Mouse (Mus musculus) urinary bladder, adult 2 months (tissue): ENCODE results near the gene Ccdc117. TPM values are rescaled to one million over a fixed set of nuclear protein-coding genes. Genes with fewer than 3 reads are reported as not detected.
"Not testable (repeated sequence)": the region's sequence is repeated elsewhere in the genome, so short reads cannot be mapped to it uniquely, and the experiment has no call there.

Experiments used
- DNase-seq: peaks from one replicate; pipeline ENCODE4 v3.0.0; 2022; ENCODE audit warnings: low spot score
- polyA plus RNA-seq: library from polyadenylated mRNA; depleted of rRNA; stranded (reverse); fragments of >200 nt; gene quantifications from 2 replicates; pipeline ENCODE4 v1.2.3, GENCODE M21; 2012; rRNA removed

Ccdc117 gene
- polyA plus RNA-seq, result 12.8 and 13.5 TPM in 2 replicates

- peak; percentile 73 for DNase-seq
Measured at GRCm38 (mm10) chr11:5541799-5542481, at the start of gene Ccdc117. Ccdc117 (minus strand) TSS chr11:5542187.

DNA sequence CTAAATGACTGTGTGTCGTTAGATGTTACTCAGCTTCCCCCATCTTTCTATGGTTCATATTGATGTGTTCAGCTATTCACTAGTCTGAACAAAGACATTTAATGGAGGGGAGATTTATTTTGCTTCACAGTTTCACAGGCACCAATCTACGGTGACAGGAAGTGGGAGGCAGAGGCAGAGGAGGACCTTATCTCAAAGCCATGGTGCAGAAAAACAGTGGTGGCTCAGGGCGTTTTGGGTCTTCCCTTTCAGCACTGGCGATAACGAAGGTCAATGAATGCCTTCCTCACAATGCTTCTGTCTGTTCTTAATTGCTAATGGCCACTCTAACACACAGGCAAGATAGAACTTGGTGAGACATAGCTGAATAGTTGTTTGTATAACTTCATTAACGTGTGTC is 33.1 kb upstream of the Ccdc117 start:
- no peak for DNase-seq

DNA sequence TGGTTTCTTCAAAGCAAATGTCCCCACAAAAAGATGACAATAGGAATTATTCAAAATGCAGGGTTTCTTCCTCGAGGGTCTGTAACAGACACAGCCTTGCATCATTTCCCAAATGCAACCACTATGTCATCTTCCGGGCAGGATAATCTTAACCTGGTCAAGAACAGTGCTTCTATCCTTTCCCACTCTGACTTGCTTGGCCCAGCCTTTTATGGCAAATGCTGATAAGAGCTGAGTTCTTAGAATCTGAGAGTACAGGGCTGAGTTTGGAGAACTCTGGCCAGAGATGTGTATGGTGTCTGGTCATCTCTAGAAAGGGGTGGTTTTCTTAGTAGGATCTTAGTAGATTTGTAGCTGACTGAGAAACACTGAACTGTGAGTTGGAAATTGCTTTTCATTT is 31.8 kb upstream of the Ccdc117 start:
- DNase-seq, result no peak

DNA sequence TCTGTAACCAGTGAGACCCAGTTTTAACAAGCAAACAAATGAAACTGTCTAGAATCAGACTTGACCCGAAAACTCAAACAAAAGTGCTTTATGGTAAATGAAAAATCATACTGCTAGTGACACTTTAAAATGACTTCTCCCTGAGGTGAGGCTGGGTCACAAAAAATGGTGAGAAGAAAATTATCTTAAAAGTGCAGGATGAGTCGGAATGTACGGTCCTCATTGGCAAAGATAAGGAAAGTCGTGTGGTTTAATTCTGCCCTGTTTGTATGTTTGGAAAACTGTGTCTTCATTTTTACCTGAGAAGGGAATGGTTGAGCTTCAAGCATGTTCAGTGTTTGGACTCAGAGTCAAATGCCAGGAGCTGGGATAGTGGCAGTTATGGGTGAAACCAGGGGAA is 29.9 kb upstream of the Ccdc117 start:
- DNase-seq, result no peak

- DNase-seq, result no peak
Measured at GRCm38 (mm10) chr11:5569474-5569873, 27.5 kb upstream of the Ccdc117 start, which contains the start of gene Ankrd36. Ankrd36 (plus strand) TSS chr11:5569684.

DNA sequence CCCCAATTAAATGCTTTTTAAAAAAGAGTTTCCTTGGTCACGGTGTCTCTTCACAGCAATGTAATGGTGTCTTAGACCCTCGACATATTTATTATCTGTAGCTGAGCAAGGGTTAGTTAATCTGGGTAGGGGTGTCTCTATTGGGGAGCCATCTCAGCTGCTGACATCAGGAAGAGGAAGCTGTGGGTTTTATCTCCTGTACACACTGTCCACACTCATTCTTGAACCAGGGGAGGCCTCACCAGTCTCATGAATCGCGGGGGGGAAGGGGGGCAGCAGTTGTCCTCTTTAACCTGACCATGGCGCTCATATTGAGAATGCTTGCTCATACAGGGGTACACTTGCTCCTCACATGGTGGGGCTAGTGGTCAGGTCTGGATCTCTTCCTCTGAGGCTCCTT is 26.1 kb upstream of the Ccdc117 start:
- no peak for DNase-seq

DNA sequence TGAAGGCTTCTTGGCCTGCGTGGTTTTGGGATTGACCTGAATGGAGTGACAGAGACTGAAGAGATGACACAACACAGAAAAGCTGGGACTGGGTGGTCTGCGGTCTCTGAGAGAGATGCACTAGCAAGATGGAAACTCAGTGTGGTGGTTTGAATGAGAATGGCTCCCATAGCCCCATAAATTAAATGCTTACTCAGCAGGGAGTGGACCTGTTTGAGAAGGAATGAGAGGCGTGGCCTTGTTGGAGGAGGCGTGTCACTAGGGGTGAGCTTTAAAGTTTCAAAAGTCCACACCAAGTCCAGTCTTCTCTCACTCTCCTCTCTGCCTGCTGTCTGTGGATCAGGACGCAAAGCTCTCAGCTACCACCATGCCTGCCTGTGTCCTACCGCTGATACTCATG is 25.7 kb upstream of the Ccdc117 start:
- DNase-seq, result no peak

DNA sequence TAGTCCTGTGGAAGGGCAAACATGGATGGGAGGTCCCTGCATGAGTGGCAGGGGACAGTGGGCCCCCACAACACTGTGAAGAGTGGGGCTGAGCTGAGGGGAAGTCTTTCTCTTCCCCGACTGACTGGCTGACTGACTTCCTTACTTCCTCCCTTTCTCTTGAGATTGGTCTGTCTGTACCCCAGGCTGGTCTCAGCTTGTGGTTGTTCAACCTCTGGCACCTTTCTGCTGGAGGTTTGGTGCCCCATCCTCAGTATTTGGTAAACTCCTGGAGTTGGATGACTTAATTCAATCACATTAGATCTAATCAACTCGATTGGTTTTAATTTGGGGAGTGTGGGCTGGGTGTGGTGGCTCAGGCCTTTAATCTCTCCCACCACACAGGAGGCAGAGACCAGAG is 24.5 kb upstream of the Ccdc117 start:
- no peak for DNase-seq

DNA sequence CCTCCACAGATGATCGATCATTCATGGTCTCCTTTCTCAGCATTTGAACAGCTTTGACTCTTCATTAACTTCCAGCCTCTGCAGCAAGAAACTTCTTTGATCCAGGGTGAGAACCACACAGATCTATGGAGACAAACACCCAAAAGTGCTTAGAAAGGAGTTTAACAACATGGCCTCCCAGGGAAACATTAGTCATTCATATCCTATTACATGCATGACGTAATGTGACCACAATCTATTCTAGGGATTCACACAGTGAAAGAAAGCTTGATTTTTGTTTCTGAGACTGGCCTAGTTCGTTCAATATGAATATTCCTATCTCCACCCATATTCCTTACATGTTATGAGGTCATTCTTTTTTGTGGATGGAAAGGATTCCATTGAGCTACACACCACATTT is 23.6 kb upstream of the Ccdc117 start:
- no peak for DNase-seq

DNA sequence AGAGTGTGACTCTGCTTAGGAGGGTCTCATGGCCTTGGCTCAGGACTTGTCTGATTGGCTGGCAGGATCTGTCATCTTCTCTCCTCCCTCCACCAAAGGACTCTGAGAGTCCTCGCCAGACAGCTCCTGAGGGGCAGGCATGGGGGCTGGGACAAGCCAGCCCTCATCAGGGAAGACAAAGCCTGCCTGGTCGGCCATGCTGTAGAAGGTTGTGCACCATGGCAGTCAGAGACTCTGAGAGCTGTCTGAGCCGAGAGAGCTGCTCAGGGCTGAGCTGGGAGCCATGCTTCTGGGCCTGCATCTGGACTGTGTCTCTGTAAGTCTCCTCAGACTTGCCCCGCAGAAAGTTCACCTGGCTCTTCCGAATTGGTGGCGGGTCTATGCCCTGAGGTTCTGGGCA is 21.9 kb upstream of the Ccdc117 start:
- DNase-seq, result no peak

- no peak for DNase-seq
Measured at GRCm38 (mm10) chr11:5562625-5563268, 20.8 kb upstream of the Ccdc117 start.

DNA sequence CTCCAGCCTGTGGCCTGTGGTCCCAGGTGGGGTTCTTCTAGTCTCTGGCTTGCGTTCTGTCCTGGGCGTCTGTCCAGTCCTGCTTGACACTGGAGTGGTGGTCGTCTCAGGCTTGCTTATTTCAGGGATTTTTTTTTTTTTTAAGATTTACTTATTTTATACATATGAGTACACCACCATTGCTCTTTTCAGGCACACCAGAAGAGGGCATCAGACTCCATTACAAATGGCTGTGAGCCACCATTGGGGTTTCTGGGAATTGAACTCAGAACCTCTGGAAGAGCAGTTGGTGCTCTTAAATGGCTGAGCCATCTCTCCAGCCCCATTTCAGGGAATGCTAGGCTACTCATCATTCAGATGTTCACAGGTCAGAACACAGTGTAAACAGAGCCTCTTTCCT is 18.3 kb upstream of the Ccdc117 start:
- DNase-seq, result no peak

GRCm38 (mm10) chr11:5551931-5552330 is 9.9 kb upstream of the Ccdc117 start:
- no peak for DNase-seq

DNA sequence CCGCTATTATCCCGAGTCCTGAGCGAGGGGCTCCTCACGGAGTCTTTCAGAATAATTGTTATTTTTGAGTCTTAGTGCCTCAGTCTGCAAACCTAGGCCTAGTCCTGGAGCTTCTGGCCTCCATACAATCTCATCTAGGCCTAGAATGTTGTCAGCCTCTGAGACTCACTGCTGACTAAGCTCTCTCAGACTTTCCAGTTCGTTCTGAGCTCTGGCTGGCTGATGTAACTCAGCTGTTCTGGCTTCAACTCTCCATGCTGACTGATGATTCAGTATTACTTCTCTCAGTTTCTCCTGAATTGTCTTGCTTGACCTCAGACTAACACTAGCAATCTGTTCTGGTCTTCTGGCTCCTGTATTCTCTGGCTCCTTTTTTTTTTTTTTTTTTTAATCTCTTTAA is 9.4 kb upstream of the Ccdc117 start:
- no peak for DNase-seq

- no peak for DNase-seq
Measured at GRCm38 (mm10) chr11:5546693-5547092, 4.7 kb upstream of the Ccdc117 start.

DNA sequence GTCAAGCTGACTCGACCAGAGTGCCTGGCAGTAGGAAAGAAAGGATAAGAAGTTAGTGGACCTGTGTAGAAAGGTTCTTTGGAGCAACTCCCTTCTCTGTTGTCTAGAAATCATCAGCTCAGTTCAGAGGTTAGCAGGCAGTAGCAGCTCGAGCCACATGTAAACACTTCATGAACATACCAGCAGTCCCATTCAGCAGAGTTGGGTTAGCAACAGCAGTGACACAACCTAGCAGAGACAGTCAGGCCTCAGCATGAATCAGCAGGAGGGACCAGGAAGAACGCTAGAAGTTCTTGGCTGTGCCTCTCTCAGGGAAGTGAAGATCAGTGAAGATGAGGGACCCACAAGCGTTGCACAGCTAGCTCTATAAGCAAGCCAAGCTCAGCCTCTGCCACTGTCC is 3.5 kb upstream of the Ccdc117 start:
- DNase-seq, result no peak

GRCm38 (mm10) chr11:5544709-5545108 is 2.7 kb upstream of the Ccdc117 start:
- not testable (repeated sequence) for DNase-seq

DNA sequence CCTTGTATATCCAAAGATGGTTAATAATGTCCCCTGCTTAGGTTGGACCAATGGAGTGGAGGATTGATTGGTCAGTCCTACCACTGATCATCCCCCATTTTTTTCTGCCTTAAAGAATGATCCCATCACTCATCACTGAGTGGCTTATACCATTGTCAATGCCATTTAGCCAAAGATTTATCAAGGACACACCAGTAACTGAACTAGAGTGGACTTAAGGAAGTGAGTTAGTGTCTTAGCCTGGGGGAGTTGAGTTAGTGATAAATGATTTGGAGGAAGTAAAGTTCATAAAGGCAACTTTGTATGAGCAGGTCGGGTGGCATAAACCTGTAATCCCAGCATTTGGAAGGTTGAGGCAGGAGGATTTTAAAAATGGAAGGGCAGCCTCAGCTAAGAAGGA is 1.3 kb upstream of the Ccdc117 start:
- no peak for DNase-seq

GRCm38 (mm10) chr11:5542482-5543185 is 647 bp upstream of the Ccdc117 start:
- DNase-seq, result no peak

- no peak for DNase-seq
Measured at GRCm38 (mm10) chr11:5541230-5541798, 673 bp downstream of the Ccdc117 start.

GRCm38 (mm10) chr11:5540331-5540730 is 1.7 kb downstream of the Ccdc117 start:
- no peak for DNase-seq

DNA sequence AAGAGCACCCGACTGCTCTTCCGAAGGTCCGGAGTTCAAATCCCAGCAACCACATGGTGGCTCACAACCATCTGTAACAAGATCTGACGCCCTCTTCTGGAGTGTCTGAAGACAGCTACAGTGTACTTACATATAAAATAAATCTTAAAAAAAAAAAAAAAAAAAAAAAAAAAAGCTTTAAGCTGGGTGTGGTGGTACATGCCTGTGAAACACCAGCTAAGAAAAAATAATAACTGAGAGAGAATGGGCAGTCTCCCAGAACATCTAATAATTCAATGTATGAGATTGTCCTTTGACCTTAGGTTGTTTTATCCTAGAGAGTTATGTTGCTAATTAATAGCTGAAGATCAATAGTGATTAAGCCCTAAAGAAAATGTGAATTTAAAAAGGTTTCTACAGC is 4.5 kb downstream of the Ccdc117 start:
- DNase-seq, result not testable (repeated sequence)

GRCm38 (mm10) chr11:5533108-5533507 is 8.9 kb downstream of the Ccdc117 start:
- no peak for DNase-seq
